Mouse (Mus musculus) lung, adult 2 months (tissue): ENCODE results near the gene Atg4b.

Source experiments
- CTCF ChIP-seq: fragments of 200-500 bp; IDR thresholded peaks from 2 replicates; pipeline ENCODE4 v1.5.1; 2011; ENCODE audit warnings: mild to moderate bottlenecking, low read length, control low read depth; ENCODE audit not compliant: insufficient read depth
- POLR2A ChIP-seq: fragments of 200-500 bp; IDR thresholded peaks from 2 replicates; pipeline ENCODE4 v1.6.1; 2011; ENCODE audit warnings: low read depth, mild to moderate bottlenecking, control low read depth, low read length, borderline replicate concordance; ENCODE audit errors: extremely low read depth

GRCm38 (mm10) chr1:93716166-93716565, 35.1 kb upstream of the Atg4b start:
- TF ChIP-seq CTCF (no peak), POLR2A (no peak)
